Mouse (Mus musculus): ENCODE results near the gene Ctbp2.

Ctbp2 gene

DNA sequence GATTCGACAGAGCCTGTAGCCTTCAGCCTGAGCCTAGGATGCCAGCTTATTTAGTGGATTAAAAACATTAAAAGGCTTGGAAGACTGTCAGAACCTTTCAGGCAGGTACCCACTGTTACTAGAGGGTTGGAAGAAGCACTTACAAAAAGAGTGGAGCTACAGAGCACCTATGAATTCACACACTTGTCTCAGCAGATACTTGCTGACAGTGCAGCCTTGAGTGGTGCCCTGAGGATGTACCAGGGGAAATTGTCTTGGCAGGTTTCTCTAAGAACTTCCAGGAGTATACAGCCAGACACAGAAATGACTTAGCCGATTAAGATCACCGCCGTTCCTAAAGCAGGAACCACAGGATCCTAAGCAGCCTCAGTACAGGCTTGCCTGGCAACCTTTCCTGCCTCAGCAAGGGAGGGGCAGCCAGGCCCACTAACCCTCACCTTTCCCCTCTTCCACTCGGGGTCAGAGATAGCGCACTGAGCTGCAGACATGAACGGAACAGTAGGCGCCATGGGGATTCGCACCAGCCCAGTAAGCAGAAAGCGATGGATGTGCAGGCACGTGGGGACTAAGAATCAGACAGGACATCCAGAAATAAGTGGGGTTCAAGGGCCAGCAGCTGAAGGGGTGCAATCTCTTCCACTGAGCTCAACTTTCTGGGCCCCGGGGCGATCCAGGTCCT is 40.1 kb downstream of the Ctbp2 start:
- DNase-seq = no peak

DNA sequence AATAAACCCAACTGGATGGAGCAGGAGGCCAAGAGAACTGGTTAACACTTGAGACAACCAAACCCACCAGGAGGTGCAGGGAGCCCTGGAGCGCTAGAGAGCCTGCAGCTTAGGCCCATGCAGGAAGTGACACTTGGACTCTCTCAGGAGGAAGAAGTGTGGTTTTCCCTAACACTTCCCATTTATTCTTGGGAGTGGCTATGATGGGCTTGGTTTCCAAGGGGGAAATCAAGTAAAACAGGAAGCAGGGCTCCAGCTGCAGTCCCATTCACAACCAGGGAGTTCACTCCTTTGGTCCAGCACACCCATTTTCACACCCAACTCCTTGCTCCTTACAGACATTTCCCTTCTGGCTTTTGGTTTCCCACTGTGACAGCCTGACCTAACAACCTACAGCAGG is 45.2 kb downstream of the Ctbp2 start:
- peak; percentile 24 for DNase-seq

DNA sequence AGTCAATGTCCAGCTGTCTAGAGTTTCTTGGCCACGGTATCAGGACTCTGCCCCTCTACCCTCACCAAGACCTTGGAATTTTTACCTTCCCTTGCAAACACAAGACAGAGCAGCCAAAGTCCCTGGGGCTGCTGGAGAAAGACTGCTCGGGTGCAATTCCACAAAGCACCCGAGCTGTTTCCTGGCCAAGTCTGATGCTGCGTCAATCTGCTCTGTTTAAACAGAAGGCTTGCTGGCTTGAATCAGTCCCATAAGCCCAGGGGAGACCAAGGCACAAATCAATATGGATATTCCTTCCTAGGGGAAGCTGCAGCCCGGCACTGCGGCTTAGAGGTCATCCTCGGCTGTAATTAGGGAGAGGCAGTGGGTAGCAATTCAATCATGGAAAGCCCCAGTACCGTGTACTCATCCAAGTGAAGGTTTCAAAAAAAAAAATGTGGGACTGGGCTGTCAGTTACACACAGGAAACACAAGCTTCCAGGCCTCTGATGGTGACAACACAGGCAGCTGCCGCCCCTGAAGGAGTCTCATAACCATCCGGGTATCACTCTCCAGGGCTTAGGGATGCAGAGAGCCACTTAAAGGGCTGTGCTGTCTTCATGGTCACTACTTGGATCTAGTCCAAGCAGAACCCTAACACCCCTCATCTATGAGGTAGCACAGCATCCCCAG is 49.6 kb downstream of the Ctbp2 start:
- peak; percentile 65 for DNase-seq

DNA sequence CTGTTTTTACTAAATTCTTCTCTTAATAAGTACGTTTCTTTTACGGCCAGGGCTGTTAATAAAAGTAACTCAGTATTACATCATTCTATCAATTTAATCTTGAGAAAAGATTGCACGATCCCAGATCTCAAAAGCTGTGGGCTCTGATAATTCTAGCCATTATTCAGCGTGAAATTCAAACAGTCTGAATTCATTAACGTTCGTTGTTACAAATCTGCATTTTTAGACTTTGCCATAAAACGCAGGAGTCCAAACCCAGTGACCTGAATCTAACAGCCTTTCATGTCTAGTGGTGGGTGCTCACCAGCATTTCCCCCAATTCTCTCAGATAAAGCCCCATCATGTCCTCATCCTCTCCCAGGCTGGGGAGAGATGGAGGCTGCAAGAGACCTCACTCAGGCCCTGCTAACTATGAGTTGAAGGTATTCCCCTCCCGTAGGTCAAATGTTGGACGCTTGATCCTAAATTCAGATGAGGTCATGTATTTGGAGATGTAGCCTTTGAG is 51.0 kb downstream of the Ctbp2 start:
- no peak for DNase-seq

DNA sequence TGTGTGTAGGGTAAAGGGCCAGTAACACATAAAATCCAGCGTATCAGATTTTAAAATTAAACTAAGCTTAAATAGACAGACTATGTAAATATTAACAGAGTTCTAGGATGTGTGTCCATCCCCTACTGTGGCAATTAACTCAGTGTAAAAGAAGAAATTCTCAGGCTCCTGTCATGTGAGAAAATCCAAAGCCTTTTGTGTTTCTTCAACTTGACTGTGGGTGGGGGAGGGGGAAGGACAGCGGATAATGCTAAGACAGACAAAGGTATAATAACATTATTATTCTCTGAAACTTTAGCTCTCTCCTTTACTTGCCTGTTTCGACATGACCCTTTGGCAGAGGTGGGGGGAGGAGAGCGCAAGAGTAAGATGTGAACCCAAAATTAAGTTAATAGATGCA is 51.6 kb downstream of the Ctbp2 start:
- no peak for DNase-seq

DNA sequence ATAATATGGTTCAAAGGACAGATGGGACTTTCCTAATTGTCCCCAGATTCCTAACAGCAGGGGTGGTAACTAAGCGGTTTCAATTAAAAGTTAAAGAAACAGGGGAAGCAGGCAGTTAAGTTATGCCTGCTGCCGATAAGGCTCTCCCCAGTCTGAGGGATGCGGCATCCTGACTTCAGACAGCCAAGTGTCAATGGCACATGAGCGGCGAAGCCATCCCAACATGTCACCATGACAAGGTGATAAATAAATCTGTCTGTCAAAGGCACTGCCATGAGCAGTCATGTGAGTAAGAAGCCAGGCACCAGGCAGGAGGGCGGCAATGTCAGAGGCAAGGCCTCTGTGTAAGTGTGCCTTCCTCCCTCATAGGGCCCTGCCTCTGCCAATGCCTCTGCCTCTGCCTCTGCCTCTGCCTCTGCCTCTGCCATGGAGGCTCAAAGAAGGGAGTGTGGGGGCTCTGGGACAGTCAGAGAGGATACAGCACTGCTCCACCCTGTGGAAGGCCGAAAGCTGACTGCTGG is 56.8 kb downstream of the Ctbp2 start:
- DNase-seq = no peak

DNA sequence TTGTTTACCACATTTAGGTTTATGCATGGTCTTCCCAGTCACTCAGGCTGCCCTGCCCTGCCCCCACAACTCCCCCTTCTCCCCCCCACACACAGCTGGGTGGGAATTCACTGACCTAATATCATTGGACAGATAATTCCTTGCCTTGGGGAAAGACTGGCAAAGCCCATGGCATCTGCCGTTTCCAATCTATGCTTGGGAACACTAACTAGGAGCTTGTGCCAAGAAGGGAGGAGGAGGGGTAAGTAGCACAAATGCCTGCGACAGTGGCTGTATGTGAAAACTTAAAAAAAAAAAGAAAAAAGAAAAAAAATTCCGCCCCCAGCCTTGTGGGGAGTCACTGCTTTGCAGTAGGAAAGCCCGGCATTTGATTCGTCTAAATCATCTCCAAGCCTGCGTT is 57.4 kb downstream of the Ctbp2 start:
- DNase-seq = no peak

DNA sequence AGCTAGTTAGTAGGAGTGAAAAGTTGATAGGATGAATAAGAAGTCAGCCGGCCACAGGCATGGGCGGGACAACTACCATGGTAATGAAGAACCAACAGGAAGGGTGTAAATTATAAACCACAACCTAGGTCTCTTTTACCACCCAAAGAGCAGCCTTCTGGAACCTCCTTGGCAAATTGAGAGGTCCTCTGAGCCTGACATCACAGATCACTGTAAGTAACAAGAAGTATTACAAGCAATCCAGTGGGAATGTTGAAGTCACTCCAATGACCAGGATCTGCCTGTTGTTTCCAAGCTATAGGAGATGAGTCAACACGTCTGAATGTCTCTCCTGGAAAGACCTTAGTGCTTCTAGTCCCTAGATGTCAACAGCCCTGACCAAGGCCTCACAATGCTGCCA is 62.1 kb downstream of the Ctbp2 start:
- no peak for DNase-seq

DNA sequence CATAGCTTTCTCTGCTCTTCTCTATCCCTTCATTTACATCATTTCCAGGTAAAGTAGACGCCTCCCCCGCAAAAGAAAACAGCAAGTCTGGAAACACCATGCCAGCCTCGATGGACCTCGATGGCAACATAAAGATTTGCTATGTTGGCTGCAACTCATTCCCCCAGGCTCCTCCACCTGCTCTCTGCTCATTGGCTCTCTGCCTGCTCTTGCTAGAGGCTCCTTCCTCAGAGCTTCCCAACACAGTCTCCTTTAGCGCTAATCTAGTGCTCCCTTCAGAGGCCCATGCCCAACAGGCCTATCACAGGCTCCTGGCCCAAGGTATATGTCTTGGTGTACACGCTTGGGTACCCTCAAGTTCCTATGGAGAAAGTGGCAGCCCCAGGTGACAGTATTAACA is 64.0 kb downstream of the Ctbp2 start:
- no peak for DNase-seq

DNA sequence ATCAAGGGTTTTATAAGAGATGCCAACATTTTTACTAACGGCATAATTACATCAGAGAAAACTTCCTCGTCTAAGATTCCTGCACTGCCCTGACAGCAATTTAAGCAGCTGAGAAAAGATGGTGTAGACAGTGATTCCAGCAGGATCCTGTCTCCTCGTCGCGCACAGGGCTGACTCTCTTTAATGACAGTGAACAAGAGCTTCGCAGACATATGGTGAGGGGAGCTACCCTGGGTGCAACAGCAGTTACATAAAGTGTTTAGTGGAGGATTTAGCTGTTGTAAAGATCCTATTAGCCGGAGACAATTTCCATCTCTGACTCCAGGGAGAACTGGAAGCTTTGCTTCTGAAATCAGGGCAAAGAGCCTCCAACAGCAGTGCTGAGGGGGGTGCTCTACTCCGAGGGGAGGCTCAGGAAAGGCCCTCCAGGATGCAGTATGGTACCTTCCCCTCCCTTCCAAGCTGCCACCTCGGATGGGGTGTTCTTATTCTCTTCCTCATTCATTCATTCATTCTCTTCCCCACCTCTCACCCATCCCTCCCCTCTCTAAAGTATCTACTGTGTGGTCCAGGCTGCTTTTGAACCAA is 64.5 kb downstream of the Ctbp2 start:
- no peak for DNase-seq

DNA sequence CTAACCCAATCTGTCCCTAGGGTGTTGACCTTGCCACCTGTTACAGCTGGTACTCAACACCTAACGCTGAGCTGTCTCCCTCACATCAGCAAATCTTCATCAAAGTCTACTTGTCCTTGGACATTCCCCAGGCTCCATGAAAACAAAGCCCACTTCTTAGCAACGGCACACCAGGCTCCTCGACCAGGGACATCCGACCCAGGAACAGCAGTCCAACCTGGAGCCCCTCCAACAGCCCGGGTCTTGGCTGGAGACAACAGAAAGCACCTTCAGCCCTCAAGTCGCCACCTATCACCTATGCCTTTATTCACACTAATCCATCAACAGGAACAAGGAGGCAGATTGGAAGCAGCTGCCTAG is 65.0 kb downstream of the Ctbp2 start:
- DNase-seq = no peak

DNA sequence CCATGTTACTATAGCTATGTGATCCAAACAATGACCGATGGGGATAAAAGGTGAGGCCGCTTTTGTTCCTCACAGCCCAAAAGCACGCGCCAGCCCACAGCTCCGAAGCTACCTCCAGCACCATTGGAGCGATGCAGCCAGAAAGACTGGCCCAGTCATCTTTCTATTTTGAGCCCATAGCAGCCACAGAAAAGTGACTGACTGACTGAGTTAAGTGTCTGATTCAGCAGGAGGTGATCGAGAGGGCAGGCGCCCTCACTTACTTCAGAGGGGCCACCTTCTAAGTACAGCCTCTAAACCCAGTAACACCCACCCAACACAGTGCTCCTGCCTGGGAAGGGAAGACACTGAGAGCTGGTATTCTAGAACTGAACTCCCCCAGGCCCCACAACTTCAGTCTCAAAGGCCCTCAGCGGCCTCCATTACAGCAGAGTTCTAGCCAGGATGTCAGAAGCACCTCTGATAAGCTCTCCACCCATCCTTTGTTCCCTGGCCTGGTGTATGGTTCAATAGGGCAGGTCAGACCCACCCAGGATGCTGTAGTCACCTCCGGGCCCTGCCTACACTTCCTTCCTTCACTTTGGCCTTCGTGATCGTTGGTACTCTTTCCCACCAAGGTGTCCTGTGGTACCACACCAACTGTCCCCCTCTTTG is 65.5 kb downstream of the Ctbp2 start:
- no peak for DNase-seq

DNA sequence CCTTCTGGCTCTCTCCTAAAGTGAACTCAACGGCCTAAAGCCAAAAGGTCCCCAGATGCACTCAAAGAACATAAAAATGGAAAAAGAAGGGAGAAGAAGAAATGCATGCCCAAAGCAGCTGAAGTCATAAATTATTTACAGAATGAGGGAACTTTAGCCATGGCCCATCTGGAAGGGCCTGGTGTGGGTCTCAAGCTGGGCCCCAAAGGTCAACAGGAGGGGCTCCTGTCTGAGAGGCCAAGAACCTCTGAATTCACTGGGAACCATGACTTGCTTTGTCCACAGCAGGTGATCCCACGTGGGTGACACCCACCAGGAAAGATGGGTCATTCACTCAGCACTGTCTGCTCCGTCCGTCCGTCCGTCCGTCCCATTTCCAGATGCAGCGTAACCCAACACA is 67.2 kb downstream of the Ctbp2 start:
- peak; percentile 68 for DNase-seq

DNA sequence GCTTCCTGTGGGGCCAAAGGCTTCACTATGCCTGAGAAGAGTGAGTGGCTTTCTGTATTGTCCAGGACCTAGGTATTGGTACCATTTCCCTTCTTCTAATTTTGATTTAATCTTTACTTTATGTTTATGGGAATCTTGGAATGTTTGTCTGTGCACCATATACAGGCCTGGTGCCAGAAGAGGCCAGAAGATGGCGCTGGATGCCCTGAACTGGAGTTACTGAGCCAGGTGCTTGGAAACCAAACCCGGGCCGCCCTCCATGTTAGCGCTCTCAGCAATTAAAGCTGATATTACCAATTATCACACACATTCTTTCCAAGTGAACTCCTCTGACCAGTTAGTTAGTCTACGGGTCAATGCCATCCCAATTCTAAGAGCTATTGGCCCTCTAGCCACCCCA is 69.7 kb downstream of the Ctbp2 start:
- no peak for DNase-seq

DNA sequence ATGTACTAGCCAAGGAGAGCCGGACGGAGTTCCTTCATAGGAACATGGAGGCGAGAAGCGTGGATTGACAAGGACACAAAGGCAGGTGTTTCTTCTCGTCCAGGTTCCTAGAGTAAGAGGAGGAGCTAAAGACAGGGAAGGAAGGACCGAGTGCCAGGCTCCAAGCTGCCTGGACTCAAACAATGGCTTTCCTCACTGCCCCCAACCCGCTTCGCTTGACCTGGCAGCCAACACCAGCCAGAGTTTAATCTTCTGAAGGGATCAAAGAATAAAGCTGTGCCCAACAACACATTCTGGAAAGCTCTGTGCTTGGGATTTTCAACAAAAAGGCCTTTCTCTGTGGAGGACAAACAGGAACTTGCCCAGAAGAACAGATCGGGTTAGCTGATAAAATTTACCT is 70.4 kb downstream of the Ctbp2 start:
- DNase-seq = no peak

DNA sequence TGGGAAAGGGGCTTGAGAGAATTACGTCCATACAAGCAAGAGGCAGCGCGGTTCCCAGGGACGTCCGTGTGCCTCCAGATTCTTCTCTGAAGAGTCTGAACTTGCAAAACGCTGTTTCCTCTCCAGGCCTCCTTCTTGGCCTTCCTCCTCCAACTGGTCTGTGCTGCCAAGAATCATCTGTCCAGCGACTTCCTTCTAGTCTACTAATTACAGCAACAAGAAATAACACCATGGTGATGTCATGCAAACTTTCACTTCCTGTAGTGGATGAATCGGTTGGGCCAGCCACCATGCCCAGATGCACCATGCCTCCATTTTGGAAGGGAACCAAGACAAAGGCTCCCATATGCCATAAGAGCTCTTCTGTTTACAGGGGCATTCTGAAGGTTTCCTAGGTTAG is 71.3 kb downstream of the Ctbp2 start:
- DNase-seq = peak; percentile 66

DNA sequence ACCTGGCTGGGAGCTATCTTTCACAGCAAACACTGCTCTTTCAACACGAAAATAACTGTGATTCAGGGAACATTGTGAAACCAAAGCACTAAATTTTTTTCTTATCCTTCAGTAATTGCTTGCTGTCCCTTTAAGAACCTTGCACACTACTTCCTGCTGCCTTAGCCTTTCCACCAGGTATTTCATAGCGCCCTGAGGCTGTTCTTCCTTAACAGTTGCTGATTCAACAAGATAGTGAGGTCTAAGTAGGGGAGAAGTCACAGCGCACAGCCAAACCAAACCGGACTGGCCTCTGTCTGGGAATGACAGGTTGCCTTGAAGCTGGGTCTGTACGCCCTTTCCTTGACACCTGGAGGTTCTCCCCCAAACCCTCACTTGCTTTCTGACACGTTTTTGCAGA is 73.5 kb downstream of the Ctbp2 start:
- DNase-seq = peak; percentile 81

DNA sequence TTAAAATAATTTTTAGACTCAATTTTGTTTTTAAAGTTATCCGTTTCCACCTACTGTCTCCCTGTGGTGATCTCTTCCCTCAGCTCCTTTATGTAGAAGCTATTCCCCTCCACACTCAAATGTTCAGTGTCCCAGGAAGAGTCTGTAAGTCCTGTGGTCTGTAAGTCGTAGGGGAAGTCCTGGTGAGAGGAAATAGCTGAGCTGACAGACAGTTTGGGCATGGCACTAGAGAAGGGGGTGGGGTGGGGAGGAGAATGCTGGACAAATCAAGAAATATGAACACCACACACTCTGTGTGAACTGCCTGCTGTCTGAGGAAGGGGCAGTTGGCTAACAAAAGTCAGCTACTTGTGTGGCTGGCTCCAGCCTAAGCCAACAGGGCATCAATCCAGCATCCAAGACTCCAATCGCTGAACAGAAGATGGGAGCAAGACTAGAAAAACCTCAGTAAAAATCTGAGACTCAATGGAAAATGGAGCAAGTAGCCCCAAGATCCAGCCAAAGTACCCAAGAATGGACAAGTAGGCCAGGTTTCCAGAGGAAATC is 76.0 kb downstream of the Ctbp2 start:
- no peak for DNase-seq

DNA sequence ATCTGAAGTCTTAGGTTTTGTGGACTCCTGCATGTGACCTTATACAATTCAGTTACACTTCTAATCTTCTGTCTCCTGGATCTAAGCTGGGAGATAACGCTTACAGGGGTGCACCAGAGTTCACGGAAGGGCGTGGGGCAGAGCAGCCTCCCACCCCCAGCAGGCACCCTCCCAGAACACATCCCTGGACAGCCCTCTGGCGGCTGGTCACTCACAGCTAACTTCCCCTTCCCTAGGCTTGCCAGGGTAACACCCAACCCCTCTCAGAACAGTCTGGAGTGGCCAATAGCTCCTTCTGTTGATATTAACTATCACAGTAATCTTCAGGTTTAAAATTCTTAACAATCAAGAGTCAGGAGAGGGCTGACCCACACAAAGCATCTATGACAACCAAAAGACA is 76.9 kb downstream of the Ctbp2 start:
- no peak for DNase-seq

DNA sequence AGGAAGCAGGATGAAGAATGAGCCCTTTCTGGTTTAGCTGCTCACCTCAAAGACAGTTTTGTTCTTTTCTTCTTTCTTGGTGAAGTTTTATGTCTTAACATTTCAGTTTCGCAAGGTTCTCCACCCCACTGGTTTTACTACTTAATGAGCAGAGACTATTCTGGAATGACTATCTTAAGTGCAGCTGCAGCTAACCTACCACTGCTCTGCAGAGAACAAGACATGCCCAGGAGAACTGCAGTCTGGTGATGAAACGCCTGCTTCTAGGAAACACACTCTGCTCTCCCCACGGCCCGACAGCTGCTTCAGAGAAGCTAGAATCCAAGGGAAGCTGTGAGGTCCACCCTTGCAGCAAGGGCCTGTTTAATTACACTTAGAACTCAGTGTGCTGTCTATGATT is 79.4 kb downstream of the Ctbp2 start:
- no peak for DNase-seq

DNA sequence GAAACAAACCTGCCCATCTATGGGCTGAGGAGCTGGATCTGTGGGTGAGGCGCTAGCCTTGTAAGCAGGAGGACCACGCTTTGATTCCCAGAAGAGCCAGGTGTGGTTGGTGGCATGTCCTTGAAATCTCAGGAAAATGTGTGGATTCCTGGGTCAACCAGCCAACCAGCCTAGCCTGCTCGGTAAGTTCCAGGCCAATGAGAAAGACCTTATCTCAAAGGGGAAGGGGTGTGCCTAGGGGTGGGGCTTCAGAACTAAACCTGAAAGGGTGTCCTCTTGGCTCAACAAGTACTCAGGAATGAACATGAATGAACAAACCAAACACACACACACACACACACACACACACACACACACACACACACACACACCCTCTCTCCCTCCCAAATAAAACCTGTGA is 82.4 kb downstream of the Ctbp2 start:
- no peak for DNase-seq

DNA sequence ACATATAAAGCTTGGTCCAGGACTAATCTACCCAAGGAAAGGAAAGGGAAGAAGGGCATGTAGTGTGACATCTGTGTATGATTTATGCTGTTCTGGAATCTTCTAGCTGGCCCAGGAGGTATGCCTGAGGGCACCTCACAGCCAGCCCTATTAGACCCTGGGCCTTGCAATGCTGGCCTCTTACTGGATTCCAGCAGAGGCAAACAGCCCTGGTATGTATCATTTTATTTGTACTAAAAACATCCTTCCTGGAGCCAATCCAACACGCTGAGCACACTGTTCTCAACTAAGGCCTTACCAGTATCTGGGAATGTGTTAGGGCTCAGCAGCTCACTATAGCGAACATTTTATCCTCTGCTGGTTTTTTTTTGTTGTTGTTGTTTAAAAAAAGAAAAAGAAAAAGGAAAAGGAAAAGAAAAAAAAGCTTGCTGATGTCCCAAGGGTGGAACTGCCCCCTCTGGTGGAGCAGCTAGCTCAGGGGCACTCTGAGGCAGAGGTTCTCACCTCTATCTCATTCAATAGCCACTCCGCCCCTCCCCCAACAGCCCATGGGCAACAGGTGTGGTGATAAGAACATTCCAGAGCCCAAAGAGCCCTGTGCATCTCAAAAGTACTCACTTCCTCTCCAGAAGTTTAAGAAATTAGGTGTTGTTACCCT is 83.3 kb downstream of the Ctbp2 start:
- DNase-seq = peak; percentile 51
